In genomic region chr1:169506354-169506753, GRCm38 (mm10) we compare ENCODE assay signal across 22 mouse cellular contexts. TPM values are rescaled to one million over a fixed set of nuclear protein-coding genes. Genes with fewer than 3 reads are reported as not detected.
A peak's percentile ranks its signal among the peaks of the same experiment; 100 is the strongest.
DNase-seq lines count a peak whose midpoint lies in the region; TF ChIP-seq lines count a peak whose summit lies in the region.
"Had no signal": no experiment of that assay in that cellular context is flagged by ENCODE, and none has a peak within 500 bp of the region (broad histone marks: within the 10 kb centered on the region; RNA-seq: fewer than 3 reads in every experiment).

No protein-coding gene starts in this region.

- no peak overlapping the region for H3K4me3 ChIP-seq in layer of hippocampus, adult 2 months
- H3K4me3 ChIP-seq: embryonic facial prominence, embryonic 13.5 days; embryonic facial prominence, embryonic 15.5 days; erythroblast, embryonic 14.5 days; forebrain, embryonic 10.5 days; forebrain, embryonic 13.5 days; forebrain, embryonic 15.5 days had no signal

- peak overlapping the region; percentile 65; the same call in 1 of the 2 replicates for H3K27ac ChIP-seq in layer of hippocampus, adult 2 months
- H3K27ac ChIP-seq: embryonic facial prominence, embryonic 13.5 days; embryonic facial prominence, embryonic 15.5 days; forebrain, embryonic 10.5 days; forebrain, embryonic 13.5 days; forebrain, embryonic 15.5 days had no signal

- peak in 1 of 2 experiments; percentile 58 for DNase-seq in layer of hippocampus, adult 2 months (ENCODE audit: low spot score in 2 of 2)
- DNase-seq in layer of hippocampus, postnatal 36 days: no peak
- peak; percentile 37 to 60 for DNase-seq in layer of hippocampus, postnatal 10 days (ENCODE audit: low spot score in 2 of 2)
- DNase-seq in layer of hippocampus, adult 9-10 months (ENCODE audit: low spot score): no peak
- DNase-seq in right cerebral cortex, postnatal 10 days (ENCODE audit: low spot score in 2 of 2): peak; percentile 42 to 43
- DNase-seq in right cerebral cortex, postnatal 4 days: no peak
- DNase-seq: adrenal gland, adult 2 months; adrenal gland, postnatal 10 days; adrenal gland, postnatal 25 days; cerebellum, adult 11 months; cerebellum, adult 18-20 months; cerebellum, adult 8-10 months; cerebellum, adult 9-11 months; cerebellum, postnatal 14 days; cerebellum, postnatal 36 days; embryo, embryonic 11 days had no signal

- no peak for TF ChIP-seq CTCF in layer of hippocampus, adult 2 months (conservative IDR thresholded peaks at IDR 0.05)

RNA-seq across cellular contexts. Expression of gene Nuf2, which starts 24.9 kb away (rescaled TPM):
- total RNA-seq in layer of hippocampus, adult 2 months (2021): 1 to 10 TPM; 3.2 to 4.1 TPM
- total RNA-seq in layer of hippocampus, postnatal 36 days (2021): 1 to 10 TPM; 4.0 to 4.6 TPM
- 1 to 10 TPM; 7.4 to 8.1 TPM for total RNA-seq in layer of hippocampus, postnatal 10 days (2021)

Comparison
In these comparisons a context has a peak if more than half of its experiments do, and no peak if none do; other contexts are left out.
1. DNase-seq: peak in layer of hippocampus, postnatal 10 days (2 of 2) and right cerebral cortex, postnatal 10 days (2 of 2); none in layer of hippocampus, postnatal 36 days (0 of 2), layer of hippocampus, adult 9-10 months (single experiment) and right cerebral cortex, postnatal 4 days (single experiment).